Mouse (Mus musculus) cerebellum, adult 18-20 months (tissue): ENCODE data around the gene Glyctk.
"Not testable (repeated sequence)": the region's sequence is repeated elsewhere in the genome, so short reads cannot be mapped to it uniquely, and the experiment has no call there.

ENCODE experiments used
- DNase-seq, 2 experiments: peaks; one replicate each; pipeline ENCODE4 v3.0.0; 2021

The Glyctk gene

GRCm38 (mm10) chr9:106175552-106176200 is 17.7 kb upstream of the Glyctk start:
- no peak for DNase-seq

- DNase-seq: no peak
Observed at GRCm38 (mm10) chr9:106173363-106173762, 15.4 kb upstream of the Glyctk start.

GRCm38 (mm10) chr9:106172527-106172926 is 14.6 kb upstream of the Glyctk start:
- no peak for DNase-seq

- peak; percentile 85 to 91 for DNase-seq
Observed at GRCm38 (mm10) chr9:106171346-106172158, 13.6 kb upstream of the Glyctk start.

GRCm38 (mm10) chr9:106170556-106171345 is 12.8 kb upstream of the Glyctk start, which contains the start of gene Wdr82:
Gene Wdr82 (plus strand): TSS chr9:106170928.
- peak; percentile 90 to 92 for DNase-seq

- no peak for DNase-seq
Observed at GRCm38 (mm10) chr9:106169917-106170316, 12.0 kb upstream of the Glyctk start.

GRCm38 (mm10) chr9:106169006-106169405 is 11.1 kb upstream of the Glyctk start:
- DNase-seq: not testable (repeated sequence)

- no peak for DNase-seq
Observed at GRCm38 (mm10) chr9:106167703-106168102, 9.8 kb upstream of the Glyctk start.

- no peak for DNase-seq
Observed at GRCm38 (mm10) chr9:106167241-106167640, 9.3 kb upstream of the Glyctk start.

GRCm38 (mm10) chr9:106166709-106167108 is 8.8 kb upstream of the Glyctk start:
- DNase-seq: no peak

GRCm38 (mm10) chr9:106160426-106160825 is 2.5 kb upstream of the Glyctk start:
- no peak for DNase-seq

GRCm38 (mm10) chr9:106159784-106160301 is 1.9 kb upstream of the Glyctk start:
- DNase-seq: peak; percentile 96 to 98

- no peak for DNase-seq
Observed at GRCm38 (mm10) chr9:106159237-106159636, 1.3 kb upstream of the Glyctk start.

GRCm38 (mm10) chr9:106157623-106157925 is 364 bp downstream of the Glyctk start:
- DNase-seq: no peak

GRCm38 (mm10) chr9:106156921-106157622 is 866 bp downstream of the Glyctk start:
- no peak for DNase-seq

- peak; percentile 71 to 77 for DNase-seq
Observed at GRCm38 (mm10) chr9:106156419-106156818, 1.5 kb downstream of the Glyctk start.

- peak; percentile 44 to 46 for DNase-seq
Observed at GRCm38 (mm10) chr9:106154106-106154505, 3.8 kb downstream of the Glyctk start.

- DNase-seq: no peak
Observed at GRCm38 (mm10) chr9:106149399-106149754, 8.6 kb downstream of the Glyctk start.

- peak; percentile 29 to 30 for DNase-seq
Observed at GRCm38 (mm10) chr9:106148541-106149398, 9.2 kb downstream of the Glyctk start.

GRCm38 (mm10) chr9:106147851-106148431 is 10.0 kb downstream of the Glyctk start:
- no peak for DNase-seq

GRCm38 (mm10) chr9:106147281-106147680 is 10.7 kb downstream of the Glyctk start:
- DNase-seq: no peak
